Mouse (Mus musculus) neural tube, embryonic 11.5 days (tissue): ENCODE measurements around the gene Gm8369. TPM values are rescaled to one million over a fixed set of nuclear protein-coding genes. Genes with fewer than 3 reads are reported as not detected.

Experiments
- ATAC-seq: fragments of 200-750 bp; cut with Nextera tagmentation; 2 replicates; pipeline ENCODE4 v1.8.0; 2017; ENCODE audit warnings: moderate number of reproducible peaks, mild to moderate bottlenecking, moderate TSS enrichment, moderate library complexity; ENCODE audit not compliant: insufficient read depth, low FRiP score, low TSS enrichment
- DNase-seq: peaks from one replicate; pipeline ENCODE4 v3.0.0-alpha.2; 2015; ENCODE audit warnings: low spot score
- H3K27ac ChIP-seq: fragments of 300-500 bp; sonication (generic); 2 replicates; pipeline ENCODE4 v1.5.1; 2014; ENCODE audit warnings: low read depth, mild to moderate bottlenecking, low read length
- H3K27me3 ChIP-seq: fragments of 300-500 bp; sonication (generic); 2 replicates; pipeline ENCODE4 v1.6.1; 2014; ENCODE audit warnings: mild to moderate bottlenecking, low read length, mixed read lengths; ENCODE audit not compliant: control insufficient read depth, insufficient read depth
- H3K36me3 ChIP-seq: fragments of 300-500 bp; sonication (generic); 2 replicates; pipeline ENCODE4 v1.6.1; 2014; ENCODE audit warnings: mild to moderate bottlenecking, low read length, moderate library complexity, mixed read lengths; ENCODE audit not compliant: control insufficient read depth, insufficient read depth
- H3K4me1 ChIP-seq: fragments of 300-500 bp; sonication (generic); 2 replicates; pipeline ENCODE4 v1.6.1; 2014; ENCODE audit warnings: low read length, mixed read lengths; ENCODE audit not compliant: control insufficient read depth, insufficient read depth
- H3K4me2 ChIP-seq: fragments of 300-500 bp; sonication (generic); 2 replicates; pipeline ENCODE4 v1.6.1; 2014; ENCODE audit warnings: low read depth, mild to moderate bottlenecking, moderate library complexity
- H3K4me3 ChIP-seq: fragments of 300-500 bp; sonication (generic); 2 replicates; pipeline ENCODE4 v1.5.1; 2014; ENCODE audit warnings: low read depth, low read length
- H3K9ac ChIP-seq: fragments of 300-500 bp; sonication (generic); 2 replicates; pipeline ENCODE4 v1.6.1; 2014; ENCODE audit warnings: mild to moderate bottlenecking, low read length
- H3K9me3 ChIP-seq: fragments of 300-500 bp; sonication (generic); 2 replicates; pipeline ENCODE4 v1.6.1; 2016; ENCODE audit warnings: low read length; ENCODE audit not compliant: control insufficient read depth
- WGBS: fragments of 180-500 bp; shearing (Covaris S2); extraction: QIAGEN DNeasy Blood & Tissue Kit; methylation state at CpG from one replicate; pipeline ENCODE4 v1.1.7; 2014; 5-methylcytosine and 5-hydroxymethylcytosine counted together
- polyA plus RNA-seq: library from polyadenylated mRNA; unstranded; fragments of >200 nt; fragmentation: Nextera tagmentation; extraction: Ambion mirVana; gene quantifications from 2 replicates; pipeline ENCODE4 v1.2.1, GENCODE M21; 2014

Gene Gm8369
- polyA plus RNA-seq, 1 experiment from 2014 or later = not detected

DNA sequence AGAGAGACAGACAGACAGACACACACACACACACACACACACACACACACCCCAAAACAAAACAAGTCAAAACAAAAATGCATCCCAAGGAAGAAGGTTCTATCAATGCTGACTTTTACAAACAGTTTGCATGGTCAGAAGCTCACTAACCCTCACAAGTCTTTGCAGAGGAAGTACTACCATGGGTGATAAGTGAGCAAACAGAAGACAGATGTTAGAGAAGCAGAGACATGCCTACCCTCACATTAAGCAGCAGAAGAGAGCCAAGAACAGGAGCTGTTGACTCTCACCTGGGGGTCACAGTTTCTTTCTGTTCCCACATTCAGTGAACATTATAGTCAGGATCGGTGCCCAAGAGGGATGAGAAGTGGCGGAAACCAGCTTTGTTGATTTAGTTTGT is 6.0 kb upstream of the Gm8369 start:
- no peak overlapping the region for H3K4me3 ChIP-seq
- no peak overlapping the region for H3K27ac ChIP-seq
- DNase-seq = no peak
- no peaks in the 10 kb centered on the region for H3K4me1 ChIP-seq
- H3K27me3 ChIP-seq = no peaks in the 10 kb centered on the region
- no peaks in the 10 kb centered on the region for H3K36me3 ChIP-seq
- no peaks in the 10 kb centered on the region for H3K9me3 ChIP-seq
- H3K9ac ChIP-seq = no peak overlapping the region
- no peak for ATAC-seq
- H3K4me2 ChIP-seq = no peak overlapping the region
- WGBS = 91% methylated on average over 2 of the region's 2 CpGs

- Histone ChIP-seq H3K27me3 (no peaks in the 10 kb centered on the region), H3K4me2 (no peak overlapping the region), H3K4me3 (no peak overlapping the region), H3K36me3 (no peaks in the 10 kb centered on the region), H3K9ac (no peak overlapping the region), H3K27ac (no peak overlapping the region), H3K9me3 (no peaks in the 10 kb centered on the region), H3K4me1 (no peaks in the 10 kb centered on the region)
- WGBS = 89% methylated on average over 2 of the region's 2 CpGs
- DNase-seq (no peak), ATAC-seq (no peak)
These were observed 3.1 kb upstream of the Gm8369 start for GRCm38 (mm10) chr19:11482684-11483083.

DNA sequence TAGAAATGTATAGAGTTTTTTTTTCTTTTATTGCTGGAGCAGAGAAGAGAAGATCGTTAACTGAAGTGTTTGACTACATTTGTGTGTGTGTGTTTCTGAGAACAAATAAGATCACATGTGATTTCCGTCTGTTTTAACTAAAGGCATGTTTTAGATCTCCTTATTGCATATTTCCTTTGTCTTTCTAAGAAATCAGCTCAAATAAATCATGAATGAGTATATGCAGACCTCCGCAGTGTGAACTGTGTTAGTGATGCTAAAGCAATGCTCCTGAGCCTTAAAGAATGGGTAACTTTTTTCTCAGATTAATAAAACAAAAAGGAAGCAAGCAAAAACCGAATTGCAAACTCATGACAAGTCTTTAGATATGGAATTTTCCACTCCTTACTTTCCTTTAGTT is 1.8 kb upstream of the Gm8369 start:
- Histone ChIP-seq H3K27ac (no peak overlapping the region), H3K36me3 (no peaks in the 10 kb centered on the region), H3K27me3 (no peaks in the 10 kb centered on the region), H3K4me2 (no peak overlapping the region), H3K4me1 (no peaks in the 10 kb centered on the region), H3K9me3 (no peaks in the 10 kb centered on the region), H3K9ac (no peak overlapping the region), H3K4me3 (no peak overlapping the region)
- WGBS = 87% methylated on average over 4 of the region's 4 CpGs
- ATAC-seq = no peak
- DNase-seq = no peak

DNA sequence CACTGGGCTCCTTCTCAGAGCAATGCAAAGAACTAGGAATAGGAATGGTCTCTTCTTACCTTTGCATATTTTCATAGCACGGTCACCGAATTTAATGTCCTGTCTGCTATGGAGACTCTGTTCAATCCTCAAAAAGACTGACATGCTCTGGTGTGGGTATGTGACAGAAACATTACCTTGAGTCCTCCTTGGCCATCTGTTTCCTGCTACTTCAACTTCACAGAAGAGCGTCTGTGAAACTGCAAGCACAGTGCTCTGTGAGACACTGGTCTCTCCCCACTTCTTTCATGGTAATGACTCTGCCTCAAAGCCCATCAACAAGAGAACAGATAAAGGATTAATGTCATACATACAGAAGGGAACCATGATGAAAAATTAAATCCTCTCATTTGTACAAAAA is 1.4 kb upstream of the Gm8369 start:
- Histone ChIP-seq H3K36me3 (no peaks in the 10 kb centered on the region), H3K4me1 (no peaks in the 10 kb centered on the region), H3K9me3 (no peaks in the 10 kb centered on the region), H3K27ac (no peak overlapping the region), H3K4me2 (no peak overlapping the region), H3K9ac (no peak overlapping the region), H3K27me3 (no peaks in the 10 kb centered on the region), H3K4me3 (no peak overlapping the region)
- ATAC-seq (no peak), DNase-seq (no peak)
- 81% methylated on average over 3 of the region's 3 CpGs for WGBS

GRCm38 (mm10) chr19:11485266-11485665 is 472 bp upstream of the Gm8369 start:
- Histone ChIP-seq H3K9me3 (no peaks in the 10 kb centered on the region), H3K27ac (no peak overlapping the region), H3K4me1 (no peaks in the 10 kb centered on the region), H3K27me3 (no peaks in the 10 kb centered on the region), H3K9ac (no peak overlapping the region), H3K4me2 (no peak overlapping the region), H3K36me3 (no peaks in the 10 kb centered on the region), H3K4me3 (no peak overlapping the region)
- DNase-seq (no peak), ATAC-seq (no peak)
- 89% methylated on average over 3 of the region's 3 CpGs for WGBS

GRCm38 (mm10) chr19:11486599-11486998 is 861 bp downstream of the Gm8369 start:
- H3K4me3 ChIP-seq = no peak overlapping the region
- 88% methylated on average over 1 of the region's 1 CpGs for WGBS
- H3K4me1 ChIP-seq = no peaks in the 10 kb centered on the region
- no peak overlapping the region for H3K9ac ChIP-seq
- no peak for DNase-seq
- no peak overlapping the region for H3K27ac ChIP-seq
- no peaks in the 10 kb centered on the region for H3K9me3 ChIP-seq
- H3K27me3 ChIP-seq = no peaks in the 10 kb centered on the region
- no peak overlapping the region for H3K4me2 ChIP-seq
- ATAC-seq = no peak
- H3K36me3 ChIP-seq = no peaks in the 10 kb centered on the region

- H3K4me3 ChIP-seq = no peak overlapping the region
- DNase-seq (no peak), ATAC-seq (no peak)
- H3K36me3 ChIP-seq = no peaks in the 10 kb centered on the region
- no peak overlapping the region for H3K27ac ChIP-seq
- H3K9ac ChIP-seq = no peak overlapping the region
- 84% methylated on average over 4 of the region's 4 CpGs for WGBS
- no peaks in the 10 kb centered on the region for H3K27me3 ChIP-seq
- no peaks in the 10 kb centered on the region for H3K9me3 ChIP-seq
- H3K4me1 ChIP-seq = no peaks in the 10 kb centered on the region
- no peak overlapping the region for H3K4me2 ChIP-seq
These were observed 5.9 kb downstream of the Gm8369 start for GRCm38 (mm10) chr19:11491406-11492189.

GRCm38 (mm10) chr19:11492671-11493070 is 6.9 kb downstream of the Gm8369 start:
- no peak for DNase-seq
- H3K9ac ChIP-seq = no peak overlapping the region
- H3K4me2 ChIP-seq = no peak overlapping the region
- H3K27ac ChIP-seq = no peak overlapping the region
- no peaks in the 10 kb centered on the region for H3K4me1 ChIP-seq
- H3K9me3 ChIP-seq = no peaks in the 10 kb centered on the region
- H3K36me3 ChIP-seq = no peaks in the 10 kb centered on the region
- no peak for ATAC-seq
- whole genome bisulfite sequencing = 83% methylated on average over 1 of the region's 1 CpGs
- no peaks in the 10 kb centered on the region for H3K27me3 ChIP-seq
- no peak overlapping the region for H3K4me3 ChIP-seq

DNA sequence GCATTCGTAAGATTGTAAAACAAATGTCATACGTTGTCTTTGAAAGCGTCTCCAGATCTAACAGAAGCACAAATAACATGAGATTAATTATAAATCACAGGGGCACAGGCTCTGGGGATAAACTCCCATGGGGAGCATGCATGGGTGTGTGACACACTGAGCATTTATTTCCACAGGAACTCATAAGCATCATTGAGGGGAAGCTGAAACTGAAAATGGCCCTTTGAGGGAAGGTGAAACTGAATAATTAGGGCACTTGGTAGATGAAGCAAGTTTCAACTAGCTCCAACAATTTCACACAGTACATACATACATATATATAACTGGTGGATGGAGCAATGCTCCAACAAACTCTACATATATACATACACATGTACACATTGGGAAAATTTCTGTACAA is 8.8 kb downstream of the Gm8369 start:
- WGBS = 89% methylated on average over 3 of the region's 3 CpGs
- H3K9ac ChIP-seq = no peak overlapping the region

More for the DNA sequence above, 8.8 kb downstream of the Gm8369 start:
- no peak for DNase-seq
- Histone ChIP-seq H3K36me3 (no peaks in the 10 kb centered on the region), H3K4me3 (no peak overlapping the region), H3K27me3 (no peaks in the 10 kb centered on the region), H3K9me3 (no peaks in the 10 kb centered on the region), H3K27ac (no peak overlapping the region), H3K4me2 (no peak overlapping the region), H3K4me1 (no peaks in the 10 kb centered on the region)
- no peak for ATAC-seq
